Comparison of ENCODE assay signal across 10 mouse cellular contexts in the genomic region with DNA sequence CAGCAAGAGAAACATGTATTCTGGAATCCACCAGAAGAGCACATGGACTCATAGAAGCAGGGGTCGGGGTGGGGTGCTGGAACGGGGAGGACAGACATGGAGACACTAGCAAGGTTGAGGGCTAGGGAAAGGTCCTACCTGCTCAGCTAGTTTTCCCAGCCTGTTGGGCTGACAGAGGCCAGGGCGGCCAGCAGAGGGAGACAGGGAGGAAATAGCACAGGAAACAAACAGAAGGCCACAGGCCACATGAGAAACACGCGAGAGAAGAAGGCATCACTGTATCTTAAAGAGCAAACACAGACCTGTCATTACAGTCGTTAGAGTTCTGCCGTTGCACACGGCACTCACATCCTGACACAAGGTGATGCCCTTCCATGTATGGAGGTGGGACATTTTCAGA. TPM values are rescaled to one million over a fixed set of nuclear protein-coding genes. Genes with fewer than 3 reads are reported as not detected.
A peak's percentile ranks its signal among the peaks of the same experiment; 100 is the strongest.
DNase-seq lines count a peak whose midpoint lies in the region; TF ChIP-seq lines count a peak whose summit lies in the region.
"Had no signal": no experiment of that assay in that cellular context is flagged by ENCODE, and none has a peak within 500 bp of the region (broad histone marks: within the 10 kb centered on the region; RNA-seq: fewer than 3 reads in every experiment).

No protein-coding gene starts in this region.

- no peaks in the 10 kb centered on the region for H3K79me2 ChIP-seq in MEL (ENCODE audit: control insufficient read depth, insufficient read depth, low read length, poor library complexity)

- peak; percentile 35 to 47 for DNase-seq in heart, postnatal 14 days
- no peak for DNase-seq in heart, adult 11 months
- DNase-seq in A20 (ENCODE audit: low read depth, low spot score): peak; percentile 39
- DNase-seq in MEL (ENCODE audit: low read depth, low spot score): peak; percentile 36
- DNase-seq in lung, postnatal 4 days: peak; percentile 43 to 65
- DNase-seq in thymus, postnatal 25 days: peak; percentile 67
- DNase-seq in heart, adult 9 months (ENCODE audit: low spot score in 2 of 2): no peak

- H3K4me3 ChIP-seq in MEL (ENCODE audit: control insufficient read depth in 1 of 2, insufficient read depth in 1 of 2, low read depth in 2 of 2, low read length in 2 of 2): no peak overlapping the region
- no peak overlapping the region for H3K4me3 ChIP-seq in embryonic fibroblast, embryonic 13.5 days (ENCODE audit: insufficient read depth, low read length)
- H3K4me3 ChIP-seq: embryonic facial prominence, embryonic 12.5 days; limb, embryonic 15.5 days had no signal

- H3K27me3 ChIP-seq in MEL (ENCODE audit: control insufficient read depth in 1 of 2, insufficient read depth in 2 of 2, low read length in 2 of 2): no peaks in the 10 kb centered on the region
- H3K27me3 ChIP-seq: embryonic facial prominence, embryonic 12.5 days; limb, embryonic 15.5 days had no signal

- peak; percentile 32 to 72 (median 65); a peak in 5 of 6 replicates for TF ChIP-seq CTCF in MEL (IDR thresholded peaks at IDR 0.05 in 2 of 3, conservative IDR thresholded peaks at IDR 0.05 in 1 of 3; ENCODE audit: control insufficient read depth in 1 of 3, insufficient read depth in 1 of 3, low read depth in 2 of 3, low read length in 3 of 3, poor library complexity in 1 of 3, severe bottlenecking in 1 of 3)
- TF ChIP-seq CTCF in embryonic fibroblast, embryonic 13.5 days (IDR thresholded peaks at IDR 0.05; ENCODE audit: borderline replicate concordance, insufficient read depth, low read length): peak; percentile 73; the same call in 1 of the 2 replicates

- no peak for TF ChIP-seq POLR2A in MEL (IDR thresholded peaks at IDR 0.05; ENCODE audit: control insufficient read depth in 1 of 2, insufficient read depth in 1 of 2, low read depth in 1 of 2, low read length in 2 of 2, poor library complexity in 1 of 2)
- no peak for TF ChIP-seq POLR2A in embryonic fibroblast, embryonic 13.5 days (IDR thresholded peaks at IDR 0.05; ENCODE audit: low read depth, low read length)

- H3K9ac ChIP-seq in MEL (ENCODE audit: control insufficient read depth, low read depth, low read length, poor library complexity, severe bottlenecking): no peak overlapping the region
- H3K9ac ChIP-seq: embryonic facial prominence, embryonic 12.5 days; limb, embryonic 15.5 days had no signal

- H3K27ac ChIP-seq in MEL (ENCODE audit: control insufficient read depth, low read depth, low read length): no peak overlapping the region
- no peak overlapping the region for H3K27ac ChIP-seq in embryonic fibroblast, embryonic 13.5 days (ENCODE audit: insufficient read depth, low read length)
- H3K27ac ChIP-seq: embryonic facial prominence, embryonic 12.5 days; limb, embryonic 15.5 days had no signal

- intact Hi-C loops in heart, postnatal 14 days (cut with DNase I): no loop called here

- H3K9me3 ChIP-seq in MEL (replicated peaks; ENCODE audit: insufficient read depth, low read length): no peaks in the 10 kb centered on the region
- H3K9me3 ChIP-seq: embryonic facial prominence, embryonic 12.5 days; limb, embryonic 15.5 days had no signal

- no peak for TF ChIP-seq EP300 in MEL (IDR thresholded peaks at IDR 0.05; ENCODE audit: low read depth in 1 of 2, low read length in 2 of 2)

- no peaks in the 10 kb centered on the region for H3K36me3 ChIP-seq in MEL (ENCODE audit: control insufficient read depth in 1 of 2, insufficient read depth in 2 of 2, low read length in 2 of 2)

- no peaks in the 10 kb centered on the region for H3K4me1 ChIP-seq in MEL (ENCODE audit: control insufficient read depth in 1 of 2, insufficient read depth in 2 of 2, low read length in 2 of 2)
- no peaks in the 10 kb centered on the region for H3K4me1 ChIP-seq in embryonic fibroblast, embryonic 13.5 days (ENCODE audit: control insufficient read depth, insufficient read depth, low read length)
- H3K4me1 ChIP-seq: embryonic facial prominence, embryonic 12.5 days; limb, embryonic 15.5 days had no signal

- peak; percentile 25 for TF ChIP-seq RAD21 in MEL (IDR thresholded peaks at IDR 0.05; ENCODE audit: low read depth, low read length)

TF ChIP-seq in MEL, 35 proteins besides CTCF, POLR2A, EP300 and RAD21:
- TF ChIP-seq SMC3 (IDR thresholded peaks at IDR 0.05; ENCODE audit: low read depth, low read length) (peak; percentile 66), MXI1 (IDR thresholded peaks at IDR 0.05; ENCODE audit: low read depth, low read length) (no peak), CHD2 (IDR thresholded peaks at IDR 0.05; ENCODE audit: low read length) (no peak)

RNA-seq across cellular contexts. Expression of gene S100b, which starts 17.6 kb away (rescaled TPM):
- 1 to 10 TPM in 1 of 2 experiments, under 1 TPM in 1; 1.00 to 1.8 TPM for total RNA-seq in heart, postnatal 14 days (2021)
- total RNA-seq in MEL (2012; rRNA removed): not detected in 2 replicates
- polyA plus RNA-seq in MEL (2012; ENCODE audit: insufficient read depth in 1 of 2, insufficient read length in 2 of 2, low read depth in 1 of 2, low replicate concordance in 2 of 2, missing spikeins in 1 of 2): not detected
- polyA plus RNA-seq in embryonic fibroblast, embryonic 13.5 days (2011; ENCODE audit: insufficient read length, low read depth, missing spikeins): 0.35 TPM in 1 of 2 replicates, not detected in the other

RNA-seq across cellular contexts. Expression of gene Prmt2, which starts 33.6 kb away (rescaled TPM):
- 10 to 100 TPM; 13.4 to 13.8 TPM for total RNA-seq in heart, postnatal 14 days (2021)
- 6.7 and 6.8 TPM in 2 replicates for total RNA-seq in MEL (2012; rRNA removed)
- 10 to 100 TPM in 1 of 2 experiments, not detected in 1; 12.6 TPM for polyA plus RNA-seq in MEL (2012; ENCODE audit: insufficient read depth in 1 of 2, insufficient read length in 2 of 2, low read depth in 1 of 2, low replicate concordance in 2 of 2, missing spikeins in 1 of 2)
- polyA plus RNA-seq in embryonic fibroblast, embryonic 13.5 days (2011; ENCODE audit: insufficient read length, low read depth, missing spikeins): 32.2 and 33.9 TPM in 2 replicates

Comparison
In these comparisons a context has a peak if more than half of its experiments do, and no peak if none do; other contexts are left out.
1. DNase-seq: peak in heart, postnatal 14 days (2 of 2), A20 (single experiment), MEL (single experiment), lung, postnatal 4 days (2 of 2) and thymus, postnatal 25 days (single experiment); none in heart, adult 11 months (single experiment) and heart, adult 9 months (0 of 2).